In genomic region chr6:82021494-82021893, GRCm38 (mm10) we compare ENCODE assay signal across 12 mouse cellular contexts. TPM values are rescaled to one million over a fixed set of nuclear protein-coding genes. Genes with fewer than 3 reads are reported as not detected.
"Had no signal": no experiment of that assay in that cellular context is flagged by ENCODE, and none has a peak within 500 bp of the region (broad histone marks: within the 10 kb centered on the region; RNA-seq: fewer than 3 reads in every experiment).

No protein-coding gene starts in this region.

- H3K4me3 ChIP-seq: left cerebral cortex, adult 2 months; liver, embryonic 13.5 days had no signal

- DNase-seq: layer of hippocampus, postnatal 36 days; liver, embryonic 13.5 days; lung, adult 2 months; lung, postnatal 14 days; lung, postnatal 4 days; midbrain, embryonic 14.5 days; thymus, postnatal 25 days had no signal

- H3K27me3 ChIP-seq: liver, embryonic 13.5 days had no signal

- H3K4me2 ChIP-seq: liver, embryonic 13.5 days; midbrain, embryonic 11.5 days had no signal

- ATAC-seq: hindbrain, postnatal 0 days; inflammation-experienced regulatory T-cells, adult 6 months; intestine, embryonic 16.5 days had no signal

- H3K4me1 ChIP-seq: liver, embryonic 13.5 days had no signal

- H3K27ac ChIP-seq: hindbrain, postnatal 0 days; left cerebral cortex, adult 2 months; liver, embryonic 13.5 days had no signal

- H3K9ac ChIP-seq: liver, embryonic 13.5 days had no signal

- H3K9me3 ChIP-seq: liver, embryonic 13.5 days had no signal

- H3K36me3 ChIP-seq: liver, embryonic 13.5 days had no signal

RNA-seq across cellular contexts. Expression of gene Eva1a, which starts 19.3 kb away (rescaled TPM):
- polyA plus RNA-seq: inflammation-experienced regulatory T-cells, adult 6 months had no signal
